Mouse (Mus musculus): ENCODE measurements at regions not wholly inside any gene's neighbourhood (a gene's known extent, or its start where the extent isn't known, plus 50 kb on each side); places are given as distances from the start of the nearest gene placed in this dataset.

DNA sequence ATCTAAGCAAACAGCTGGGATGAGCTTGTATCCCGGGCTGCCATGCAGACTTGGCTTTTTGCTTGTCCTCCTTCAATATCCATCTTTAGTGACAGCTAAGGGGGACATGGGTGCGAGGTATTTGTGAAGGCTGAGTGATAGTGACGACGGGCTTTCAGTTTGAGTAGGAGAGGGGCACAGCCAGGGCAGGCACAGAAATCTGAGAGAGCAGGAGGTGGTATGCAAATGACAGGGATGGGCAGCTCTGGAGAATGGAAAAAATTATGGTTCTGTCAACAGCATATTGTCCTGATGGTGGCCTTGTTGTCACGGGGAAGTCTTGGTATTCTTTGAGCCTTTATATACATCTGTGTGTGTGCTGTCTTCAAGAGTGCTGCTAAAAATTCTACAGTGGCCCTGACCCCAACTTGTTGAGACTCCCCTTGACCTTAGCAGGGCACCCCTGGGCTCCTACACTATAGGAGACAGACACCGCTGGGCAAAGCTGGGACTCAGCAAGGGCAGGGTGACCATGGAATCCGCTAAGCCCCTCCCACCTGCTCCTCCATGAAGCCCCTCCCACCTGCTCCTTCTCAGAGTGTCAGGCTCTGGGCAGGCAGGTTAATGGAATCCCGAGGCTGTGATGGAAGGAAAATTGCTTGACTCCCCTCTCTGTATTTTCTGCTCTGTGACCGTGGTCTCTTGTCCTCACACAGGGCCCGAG is 156.1 kb downstream of the Matn1 start:
- no peak for DNase-seq

DNA sequence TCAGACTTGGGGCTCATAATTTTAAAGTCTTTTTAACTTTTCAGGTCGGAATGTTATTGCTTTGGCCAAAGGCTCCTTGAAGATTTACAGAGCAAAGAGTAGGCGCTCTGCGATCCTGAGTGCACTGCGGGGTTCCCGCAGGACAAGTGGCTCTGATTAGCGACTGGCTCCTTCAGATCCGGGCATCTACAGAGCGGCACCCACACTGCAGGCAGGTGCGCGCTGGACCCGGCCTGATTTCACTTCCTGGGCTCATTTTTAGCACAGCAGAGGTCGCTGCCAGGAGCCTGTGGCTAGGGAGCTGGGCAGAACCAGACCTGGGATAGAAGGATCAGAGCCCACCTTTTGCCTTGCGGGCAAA is 156.6 kb downstream of the Matn1 start:
- no peak for DNase-seq

DNA sequence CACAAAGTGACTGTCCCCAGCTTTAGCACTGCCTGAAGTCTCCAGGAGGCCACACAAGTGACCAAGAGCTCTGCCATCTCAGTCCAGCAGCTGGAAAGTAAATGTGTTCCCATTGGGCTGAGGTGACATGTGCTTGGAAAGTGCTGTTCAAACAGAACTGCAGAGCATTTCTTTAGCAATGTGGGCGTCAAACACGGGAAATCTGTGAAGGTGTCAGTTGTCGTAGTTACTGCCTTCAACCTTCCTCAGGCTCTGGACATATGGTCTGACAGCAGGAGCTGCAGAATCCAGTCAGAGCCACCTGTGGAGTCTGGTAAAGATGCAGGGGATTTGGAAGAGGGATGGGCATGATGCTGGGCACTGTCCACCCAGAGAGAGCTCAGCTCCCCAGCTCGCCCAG is 158.0 kb downstream of the Matn1 start:
- DNase-seq: no peak

DNA sequence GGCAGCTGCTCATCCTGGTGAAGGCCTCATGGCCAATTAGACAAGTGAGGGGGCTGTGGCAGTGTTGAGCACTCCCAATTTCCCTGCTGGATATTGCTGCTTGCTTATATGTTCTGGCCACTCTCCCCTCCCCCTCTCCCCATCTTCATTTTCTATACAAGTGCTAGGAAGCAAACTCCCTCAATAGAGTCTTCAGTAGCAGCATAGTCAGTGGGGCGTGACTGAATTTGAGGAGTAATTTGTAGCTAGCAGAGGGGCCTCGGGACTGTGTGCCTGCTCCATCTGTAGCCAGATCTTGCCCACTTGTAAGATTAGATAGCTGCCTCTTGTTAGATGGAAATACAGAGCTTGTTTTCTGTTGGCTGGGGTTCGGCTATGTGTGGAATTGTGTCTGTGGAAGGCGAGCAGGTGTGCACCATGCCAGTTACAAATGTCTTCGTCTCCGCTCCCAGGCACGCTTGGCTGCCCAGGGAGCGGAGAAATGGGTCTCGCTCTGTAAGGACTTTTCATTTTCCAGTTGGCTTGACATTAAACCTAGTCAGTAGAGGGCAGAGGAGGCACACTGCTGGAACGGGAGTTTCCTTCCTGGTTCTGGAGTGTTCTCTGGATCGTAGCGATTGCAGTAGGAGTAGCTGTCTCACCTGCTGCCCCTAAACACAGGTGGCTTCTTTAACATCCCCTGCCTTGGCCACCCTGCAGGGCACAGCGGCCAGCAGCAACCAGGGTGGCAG is 163.1 kb downstream of the Matn1 start:
- no peak for DNase-seq

DNA sequence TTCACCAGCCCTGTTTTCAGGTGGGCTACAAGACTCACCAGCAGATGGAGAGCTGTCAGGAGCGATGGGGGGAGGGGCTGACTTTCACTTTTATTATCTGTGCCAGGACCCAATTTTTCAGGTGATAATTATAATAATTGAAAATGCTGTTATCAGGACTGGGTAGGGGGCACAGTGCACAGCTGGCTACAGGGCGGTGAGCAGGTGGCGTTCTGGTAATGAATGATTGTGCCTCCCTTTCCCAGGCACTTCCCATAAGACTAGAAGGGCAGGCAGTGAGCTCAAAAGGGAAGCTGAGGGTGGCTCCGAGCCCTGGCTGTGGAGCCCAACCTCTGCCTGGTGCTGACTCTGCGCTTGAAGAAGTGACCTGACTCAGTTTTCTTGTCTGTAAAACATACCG is 168.4 kb downstream of the Matn1 start:
- no peak for DNase-seq

DNA sequence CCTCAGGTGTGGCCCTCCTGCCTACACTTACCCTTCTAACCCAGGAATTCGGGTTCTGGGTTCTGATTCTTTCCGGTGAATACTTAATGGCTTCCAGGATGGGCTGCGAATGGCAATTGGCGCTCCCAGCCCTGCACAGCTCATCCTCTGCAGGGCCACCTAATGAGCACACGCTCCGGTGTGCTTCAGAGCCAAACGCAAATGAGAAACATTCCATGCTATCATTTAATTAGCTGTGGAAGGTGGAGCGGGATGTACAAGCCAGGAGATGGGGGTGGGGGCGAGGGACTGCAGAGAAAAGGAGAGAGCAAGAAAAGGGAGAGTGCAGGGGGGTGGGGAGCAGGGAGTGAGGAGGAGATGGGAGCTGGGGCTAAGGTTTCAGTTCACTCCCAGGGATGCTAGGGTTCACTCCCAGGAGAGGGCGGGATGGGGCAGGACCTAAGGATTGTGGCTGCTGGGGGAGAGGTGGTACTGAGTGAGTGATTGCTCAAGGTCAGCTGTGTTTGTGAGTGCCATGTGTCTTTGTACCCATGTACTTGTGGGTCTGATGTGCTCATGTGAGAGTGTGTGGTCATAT is 169.6 kb downstream of the Matn1 start:
- DNase-seq: no peak

DNA sequence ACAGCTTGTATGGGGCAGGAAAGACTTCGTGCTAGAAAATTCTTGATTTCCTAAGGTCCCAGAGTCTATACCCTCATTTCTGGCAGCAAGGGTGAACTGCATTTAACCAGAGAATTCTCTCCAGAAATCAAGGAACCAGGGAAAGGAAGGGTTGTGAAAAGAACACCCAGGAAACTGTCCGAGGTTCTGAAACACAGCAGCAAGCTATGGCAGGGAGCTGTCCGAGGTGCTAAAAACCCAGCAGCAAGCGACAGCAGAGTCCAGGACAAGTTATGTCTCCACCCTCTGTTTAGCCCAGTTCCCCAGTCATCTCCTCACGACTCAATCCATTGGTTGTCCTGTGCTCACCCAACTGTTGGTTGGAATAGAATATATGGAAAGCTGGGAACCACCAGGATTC is 171.1 kb downstream of the Matn1 start:
- peak; percentile 40 for DNase-seq

DNA sequence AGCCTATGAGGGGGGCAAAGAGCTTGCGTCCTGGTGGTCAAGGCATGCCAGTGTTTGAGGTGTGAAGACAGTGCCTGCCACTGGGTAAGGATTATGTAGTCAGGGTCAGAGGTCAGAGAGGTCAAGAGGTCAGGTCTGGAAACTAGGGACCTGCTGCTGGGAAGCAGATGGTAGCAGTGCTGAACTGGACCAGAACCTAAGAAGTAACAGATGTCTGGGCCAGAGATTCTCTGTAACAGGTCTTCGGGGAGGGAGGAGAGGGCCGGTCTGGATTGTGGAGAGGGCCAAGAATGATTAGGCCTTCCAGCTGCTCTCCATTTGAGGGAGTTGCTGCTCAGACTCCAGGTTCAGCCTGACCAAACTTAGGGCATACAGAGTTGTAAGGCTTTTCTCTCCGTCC is 174.4 kb downstream of the Matn1 start:
- DNase-seq: no peak

DNA sequence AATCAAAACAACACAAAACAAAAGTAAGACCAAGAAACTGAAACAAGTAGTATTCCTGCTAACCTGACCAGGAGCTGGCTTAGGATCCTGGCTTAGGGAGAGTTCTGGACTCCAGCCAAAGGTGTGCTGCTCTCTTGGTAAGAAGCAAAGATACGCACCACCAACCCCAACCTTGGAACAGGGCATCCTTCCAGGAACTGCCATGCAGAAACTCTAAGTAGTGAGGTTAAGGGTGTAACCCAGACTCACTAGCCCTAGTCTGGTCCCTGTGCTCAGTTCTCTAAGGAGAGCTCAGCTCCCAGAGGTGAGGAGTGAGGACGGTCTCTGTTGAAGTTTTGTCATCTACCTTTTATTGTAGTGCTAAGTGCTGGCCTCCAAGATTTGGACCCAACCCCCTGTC is 175.4 kb downstream of the Matn1 start:
- DNase-seq: no peak

DNA sequence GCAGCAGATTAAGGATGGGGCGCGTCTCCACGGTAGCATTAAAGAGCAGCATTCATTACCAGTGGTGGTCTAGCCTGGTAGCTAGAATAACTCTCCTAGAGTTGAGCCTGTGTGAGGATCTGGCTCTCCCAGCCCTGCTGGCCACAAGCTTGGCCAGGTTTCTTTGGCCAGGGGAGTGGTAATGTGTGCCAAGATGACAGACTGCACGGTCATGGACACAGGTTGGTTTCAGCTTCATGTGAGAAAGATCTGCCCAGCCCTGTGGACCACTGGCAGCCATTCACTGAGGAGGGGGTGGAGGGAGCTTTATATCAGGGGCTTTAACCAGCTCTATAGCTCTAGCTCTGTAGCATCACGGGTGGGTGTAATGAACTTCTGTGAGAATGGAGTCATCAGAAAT is 176.5 kb downstream of the Matn1 start:
- no peak for DNase-seq

DNA sequence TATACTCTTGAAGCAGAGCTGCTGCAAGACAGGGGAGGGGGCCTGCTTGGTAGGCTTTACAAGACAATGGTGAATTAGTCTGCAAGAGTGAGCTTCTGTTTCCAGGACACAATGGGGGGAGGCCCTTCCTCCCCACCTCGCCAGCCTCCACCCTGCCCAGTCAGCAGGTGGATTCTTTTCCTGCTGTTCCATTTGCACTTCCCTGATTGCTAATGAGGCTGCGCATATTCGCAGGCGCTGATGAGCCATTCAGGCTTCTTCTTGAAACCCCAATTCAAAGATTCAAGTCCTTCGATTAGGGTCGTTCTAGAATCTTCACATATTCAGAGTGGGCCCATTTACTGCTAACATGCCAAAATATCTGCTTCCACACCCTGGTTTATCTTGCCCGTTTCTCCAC is 181.8 kb downstream of the Matn1 start:
- no peak for DNase-seq

DNA sequence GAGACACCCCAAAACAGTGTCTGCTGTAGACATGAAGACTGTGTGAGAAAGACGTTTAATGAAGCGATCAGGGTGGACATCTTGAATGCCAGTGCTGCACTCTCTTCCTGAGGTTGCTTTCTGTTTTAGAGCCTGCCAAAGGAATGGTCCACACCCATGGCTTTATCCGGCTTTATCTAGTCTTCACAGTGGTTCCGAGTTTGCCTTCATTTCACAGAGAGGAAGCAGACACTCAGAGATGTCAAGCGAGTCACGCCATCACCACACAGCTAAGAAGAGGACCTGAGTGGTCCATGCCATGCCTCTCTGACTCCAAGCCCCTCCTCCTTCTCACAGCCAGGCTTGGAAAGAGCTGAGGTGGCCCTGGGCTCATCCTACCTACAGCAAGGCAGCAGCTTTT is 182.7 kb downstream of the Matn1 start:
- no peak for DNase-seq

DNA sequence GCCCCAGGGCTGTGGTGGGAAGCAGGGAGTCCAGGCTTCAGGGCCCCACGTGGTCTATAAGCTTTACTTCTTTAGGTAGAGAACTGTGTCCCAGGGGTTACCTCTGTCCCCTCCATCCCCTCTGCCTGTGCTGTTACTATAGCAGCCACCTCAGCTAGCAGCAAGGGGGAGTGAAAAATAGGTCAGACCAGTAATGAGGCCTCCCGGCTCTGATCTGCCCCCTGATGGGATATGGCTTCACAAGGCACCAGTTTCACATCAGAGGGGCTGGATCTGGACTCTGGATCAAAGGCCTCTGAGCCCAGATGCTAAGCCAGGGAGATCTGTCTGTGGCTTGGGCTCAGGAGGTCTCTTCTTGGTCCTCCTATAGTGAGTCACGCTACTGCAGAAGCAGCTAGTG is 184.5 kb downstream of the Matn1 start:
- no peak for DNase-seq

DNA sequence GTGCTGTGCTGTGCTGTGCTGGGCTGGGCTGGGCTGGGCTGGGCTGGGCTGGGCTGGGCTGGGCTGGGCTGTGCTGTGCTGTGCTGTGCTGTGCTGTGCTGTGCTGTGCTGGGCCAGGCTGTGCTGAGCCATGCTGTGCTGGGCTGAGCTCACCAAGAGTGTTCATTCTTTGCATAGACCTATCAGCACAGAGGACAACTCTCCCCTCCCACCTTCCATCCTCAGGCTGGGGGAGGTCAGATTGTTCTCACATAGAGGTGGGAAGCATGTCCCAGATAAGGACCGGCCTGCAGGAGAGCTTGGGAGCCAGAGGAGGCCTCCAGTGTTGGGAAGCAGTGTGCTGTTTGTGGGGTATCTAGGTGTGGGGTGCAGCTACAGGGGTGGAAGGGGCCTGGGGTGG is 188.0 kb downstream of the Matn1 start:
- no peak for DNase-seq

DNA sequence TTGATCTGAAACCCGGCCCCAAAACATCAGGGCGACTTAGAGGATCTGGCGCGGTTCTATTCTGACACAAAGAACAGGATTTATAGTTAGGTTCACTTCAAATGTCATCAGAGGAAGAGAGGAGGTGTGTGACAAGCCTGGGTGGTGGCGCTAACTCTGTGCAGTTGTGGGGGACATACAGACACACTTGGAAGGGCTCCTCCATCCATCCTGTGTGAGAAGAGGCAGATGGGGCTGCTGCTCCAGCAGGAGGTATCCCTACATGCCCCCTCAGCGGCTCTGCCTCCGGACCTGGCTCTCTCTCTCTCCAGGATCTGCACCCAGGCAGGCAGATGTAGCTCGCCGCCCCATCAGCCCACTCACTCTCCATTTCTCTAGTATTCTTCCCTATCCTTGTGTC is 188.6 kb downstream of the Matn1 start:
- DNase-seq: no peak

DNA sequence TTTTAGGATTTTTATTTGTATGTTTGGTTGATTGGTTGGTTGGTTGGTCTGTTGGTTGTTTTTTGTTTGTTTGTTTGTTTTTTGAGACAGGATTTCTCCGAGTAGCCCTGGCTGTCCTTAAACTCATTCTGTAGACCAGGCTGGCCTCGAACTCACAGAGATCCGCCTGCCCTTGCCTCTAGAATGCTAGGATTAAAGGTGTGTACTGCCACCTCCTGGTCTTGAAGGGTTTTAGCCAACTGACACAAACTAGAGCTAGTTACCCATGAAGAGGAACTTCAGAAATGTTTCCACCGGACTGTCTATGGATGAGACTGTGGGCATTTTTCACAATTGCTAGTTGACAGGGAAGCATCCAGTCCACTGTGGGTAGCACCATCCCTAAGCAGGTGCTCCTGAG is 191.7 kb downstream of the Matn1 start:
- no peak for DNase-seq

DNA sequence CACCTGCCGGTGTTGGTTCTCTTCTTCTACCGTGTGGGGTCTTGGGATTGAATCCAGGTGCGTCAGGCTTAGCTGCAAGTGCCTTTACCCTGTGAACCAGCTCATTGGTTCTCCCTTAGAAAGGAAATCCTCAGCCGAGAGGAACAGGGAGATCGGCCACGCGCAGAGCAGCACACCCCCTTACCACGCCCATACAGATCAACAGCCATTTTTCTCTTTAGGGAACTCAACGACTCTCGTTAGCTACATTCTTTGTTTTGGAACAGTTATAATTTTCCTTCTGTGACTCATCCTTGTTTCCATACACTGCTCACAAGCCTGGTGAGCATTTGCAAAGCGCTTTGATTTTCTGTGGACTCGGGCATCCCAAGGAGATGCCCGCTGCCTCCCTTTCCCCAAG is 194.7 kb downstream of the Matn1 start:
- no peak for DNase-seq

DNA sequence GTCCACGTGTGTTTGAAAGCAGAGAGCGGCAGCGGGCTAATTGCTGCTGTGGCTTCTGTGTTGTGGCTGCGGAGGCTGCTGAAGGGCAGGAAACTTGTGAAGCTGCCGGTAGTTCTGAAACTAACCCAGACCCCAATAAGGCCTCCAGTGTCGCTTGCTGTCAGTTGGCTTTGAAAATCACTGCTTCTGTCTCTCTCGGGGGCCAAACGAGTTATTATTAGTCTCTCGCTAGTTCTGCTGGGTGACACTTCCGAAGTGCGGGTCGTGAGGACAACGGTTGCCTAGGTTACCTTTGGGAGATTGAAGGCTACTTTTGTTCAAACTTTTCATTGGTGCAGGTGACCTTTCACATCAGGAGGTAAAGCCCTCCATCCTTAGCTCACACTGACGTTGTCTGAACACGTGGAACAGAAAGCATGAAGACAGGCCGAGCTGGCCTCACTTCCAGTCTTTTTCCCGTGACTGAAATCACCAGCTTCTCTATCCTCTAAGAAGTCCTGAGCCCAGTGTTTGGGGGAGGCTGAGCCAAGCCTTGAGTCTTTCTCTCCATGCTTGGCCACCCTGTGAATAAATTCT is 197.8 kb downstream of the Matn1 start:
- no peak for DNase-seq

DNA sequence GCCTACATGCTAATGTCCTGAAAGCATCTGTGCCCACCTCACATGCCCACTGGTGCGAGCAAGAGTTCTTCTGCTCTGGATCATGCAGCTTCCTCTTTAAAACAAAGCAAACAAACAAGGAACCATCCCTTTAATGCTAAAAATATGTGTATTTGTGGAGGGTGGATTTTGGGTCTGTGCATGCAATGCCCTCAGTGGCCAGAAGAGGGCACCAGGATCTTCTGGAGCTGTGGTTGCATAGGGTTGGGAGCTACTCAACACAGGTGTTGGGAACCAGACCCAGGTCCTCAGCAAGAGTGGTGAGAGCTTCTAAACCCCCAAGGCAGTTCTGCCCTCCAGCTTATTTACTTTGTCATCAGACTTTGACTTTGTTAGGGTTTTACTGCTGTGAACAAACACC is 201.3 kb downstream of the Matn1 start:
- peak; percentile 5 for DNase-seq

DNA sequence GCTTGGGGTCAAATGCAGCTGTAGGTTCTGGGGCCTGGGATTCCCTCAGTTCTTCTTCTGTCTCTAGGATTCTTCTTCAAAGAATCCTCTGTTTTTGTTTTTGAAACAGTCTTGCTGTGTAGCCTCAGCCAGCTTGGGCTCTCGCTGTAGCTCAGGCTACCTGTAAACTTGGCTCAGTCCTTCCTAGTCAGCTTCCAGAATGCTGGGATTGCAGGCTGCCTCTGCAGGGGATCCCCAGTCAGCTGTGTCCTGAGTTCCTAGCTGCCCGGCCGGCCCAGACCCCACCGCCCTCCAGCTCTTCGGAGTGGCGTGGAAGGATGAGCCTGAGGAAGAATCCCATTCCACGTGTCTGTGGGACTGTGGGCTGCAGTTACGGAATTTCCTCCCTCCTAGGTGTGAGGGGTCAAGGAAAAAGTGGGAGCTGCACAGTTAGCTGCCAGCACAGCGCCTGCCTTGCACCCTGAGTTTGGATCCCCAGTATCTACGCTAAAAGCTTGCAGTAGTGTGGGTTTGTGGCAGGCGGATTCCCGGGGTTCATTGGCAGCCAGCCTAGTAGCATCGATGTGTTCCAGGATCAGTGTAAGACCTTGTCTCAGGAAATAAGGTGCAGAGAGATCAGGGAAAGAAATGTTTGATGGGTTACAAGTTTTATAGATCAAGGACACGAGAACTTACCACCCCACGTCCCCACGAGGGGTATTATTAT is 204.0 kb downstream of the Matn1 start:
- DNase-seq: no peak

DNA sequence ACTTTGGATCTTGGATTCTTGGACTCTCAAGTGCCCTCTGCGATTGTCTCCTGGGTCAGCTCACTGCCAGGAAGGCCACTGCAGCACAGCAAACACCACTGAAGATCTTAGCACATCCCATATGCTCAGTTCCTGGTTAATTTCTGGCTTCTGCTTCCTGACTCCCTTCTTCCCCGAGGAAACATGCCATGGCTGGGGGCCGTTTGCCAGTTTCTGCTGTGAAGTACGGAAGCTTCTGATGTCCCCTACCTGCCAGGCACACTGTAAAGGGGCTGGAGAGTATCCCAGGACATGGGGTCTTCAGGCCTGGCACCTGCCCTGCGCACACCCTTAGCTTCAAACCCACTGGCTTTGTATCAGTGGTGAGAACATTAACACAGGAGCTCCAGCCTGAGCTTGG is 205.3 kb downstream of the Matn1 start:
- no peak for DNase-seq

DNA sequence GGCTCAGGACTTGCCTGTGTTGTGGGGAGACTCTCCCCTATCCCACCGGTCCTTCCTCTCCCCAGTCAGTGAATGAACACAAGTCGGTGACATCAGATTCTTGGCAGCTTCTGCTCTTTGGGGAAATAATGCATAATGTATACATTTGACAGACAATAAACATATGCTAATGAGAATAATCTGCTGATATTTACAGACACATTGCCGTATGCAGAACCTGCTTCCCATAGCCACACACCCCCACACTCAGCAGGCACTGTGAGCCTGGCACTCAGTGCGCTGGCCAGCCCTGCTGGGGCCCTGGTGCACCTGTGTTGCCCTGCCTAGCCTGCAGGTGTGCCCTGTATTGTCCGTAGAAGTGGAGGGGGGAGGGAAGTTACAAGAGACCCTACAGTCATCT is 215.5 kb downstream of the Matn1 start:
- no peak for DNase-seq

DNA sequence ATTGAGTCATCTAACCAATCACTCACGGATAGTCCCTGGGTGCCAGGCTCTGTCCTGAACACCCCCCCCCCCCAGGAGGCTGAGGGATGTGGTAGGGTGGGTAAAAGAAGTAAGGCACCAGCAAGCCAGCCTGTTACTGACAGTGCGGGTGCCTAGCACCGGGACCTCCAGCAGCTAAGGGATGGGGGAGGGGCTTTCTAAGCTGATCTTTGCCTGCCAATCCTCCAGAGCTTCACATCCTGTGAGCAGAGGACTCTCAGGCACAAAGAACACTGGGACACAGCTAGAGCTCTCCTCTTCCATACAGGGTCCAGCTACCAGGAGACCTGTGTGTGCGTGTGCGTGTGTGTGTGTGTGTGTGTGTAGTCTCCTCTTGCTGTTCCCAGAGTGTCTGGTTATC is 215.9 kb downstream of the Matn1 start:
- DNase-seq: no peak

DNA sequence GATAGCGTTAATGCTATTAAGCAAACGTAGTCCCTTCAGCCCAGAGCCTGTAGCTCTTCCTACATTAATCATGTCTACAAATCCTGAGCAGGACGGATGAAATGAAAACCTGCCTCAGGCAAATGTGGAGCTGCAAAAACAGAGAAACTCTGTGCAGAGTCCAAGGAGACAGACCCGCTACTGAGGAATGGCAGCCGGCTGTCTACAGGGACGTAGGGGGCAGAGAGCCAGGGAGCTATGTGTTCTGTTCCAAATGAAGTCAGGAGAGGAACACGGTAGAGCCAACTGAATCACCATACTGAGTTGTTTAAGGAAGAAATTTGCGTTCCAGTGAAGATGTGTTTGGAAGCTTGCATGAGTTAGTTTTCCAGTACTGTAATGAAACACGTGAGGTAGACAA is 217.3 kb downstream of the Matn1 start:
- DNase-seq: no peak

Measured in thymus, postnatal 25 days (tissue).